Mouse (Mus musculus) stomach, postnatal 0 days (tissue): ENCODE measurements around the gene Ell3. TPM values are rescaled to one million over a fixed set of nuclear protein-coding genes. Genes with fewer than 3 reads are reported as not detected.
"Not testable (repeated sequence)": the region's sequence is repeated elsewhere in the genome, so short reads cannot be mapped to it uniquely, and the experiment has no call there.

Experiments
- ATAC-seq: fragments of 200-750 bp; cut with Nextera tagmentation; 2 replicates; pipeline ENCODE4 v1.8.0; 2017; ENCODE audit not compliant: low FRiP score, low TSS enrichment
- DNase-seq: peaks from one replicate; pipeline ENCODE4 v3.0.0-alpha.2; 2016; ENCODE audit warnings: low spot score
- H3K27ac ChIP-seq: fragments of 300-500 bp; sonication (generic); replicated peaks from 2 replicates; pipeline ENCODE4 v1.5.1; 2014; ENCODE audit warnings: mild to moderate bottlenecking, control low read depth
- H3K27me3 ChIP-seq: fragments of 300-500 bp; sonication (generic); 2 replicates; pipeline ENCODE4 v1.6.1; 2014; ENCODE audit warnings: low read length; ENCODE audit not compliant: control insufficient read depth, insufficient read depth
- H3K36me3 ChIP-seq: fragments of 300-500 bp; sonication (generic); 2 replicates; pipeline ENCODE4 v1.6.1; 2014; ENCODE audit warnings: low read length, mixed read lengths; ENCODE audit not compliant: control insufficient read depth, insufficient read depth
- H3K4me1 ChIP-seq: fragments of 300-500 bp; sonication (generic); replicated peaks from 2 replicates; pipeline ENCODE4 v1.6.1; 2014; ENCODE audit warnings: antibody characterized with exemption; ENCODE audit not compliant: control insufficient read depth, insufficient read depth
- H3K4me2 ChIP-seq: fragments of 300-500 bp; sonication (generic); replicated peaks from 2 replicates; pipeline ENCODE4 v1.6.1; 2014; ENCODE audit warnings: low read depth, mild to moderate bottlenecking, control low read depth, moderate library complexity
- H3K4me3 ChIP-seq: fragments of 300-500 bp; sonication (generic); 2 replicates; pipeline ENCODE4 v1.5.1; 2014; ENCODE audit warnings: low read depth, low read length, control low read depth
- H3K9ac ChIP-seq: fragments of 300-500 bp; sonication (generic); 2 replicates; pipeline ENCODE4 v1.6.1; 2014; ENCODE audit warnings: mild to moderate bottlenecking, low read length, control low read depth, mixed read lengths
- H3K9me3 ChIP-seq: fragments of 300-500 bp; sonication (generic); 2 replicates; pipeline ENCODE4 v1.6.1; 2016; ENCODE audit warnings: low read length; ENCODE audit not compliant: control insufficient read depth
- CTCF ChIP-seq: IDR thresholded peaks from 2 replicates; pipeline ENCODE4 v1.5.1; 2016; ENCODE audit warnings: antibody characterized with exemption, low read depth, mild to moderate bottlenecking, moderate library complexity
- EP300 ChIP-seq: optimal IDR thresholded peaks from 2 replicates; pipeline ENCODE3; 2016; ENCODE audit warnings: antibody characterized with exemption
- WGBS: fragments of 180-500 bp; shearing (Covaris S2); extraction: QIAGEN DNeasy Blood & Tissue Kit; methylation state at CpG from one replicate; pipeline ENCODE4 v1.1.7; 2014; 5-methylcytosine and 5-hydroxymethylcytosine counted together
- polyA plus RNA-seq: library from polyadenylated mRNA; unstranded; fragments of >200 nt; fragmentation: Nextera tagmentation; extraction: Ambion mirVana; gene quantifications from 2 replicates; pipeline ENCODE4 v1.2.1, GENCODE M21; 2015

Gene Ell3
- polyA plus RNA-seq, 1 experiment from 2014 or later: 4.9 TPM

- H3K4me3 ChIP-seq: peak overlapping the region; percentile 57
- WGBS: 25% methylated on average over 8 of the region's 8 CpGs
- no peaks in the 10 kb centered on the region for H3K9me3 ChIP-seq
- H3K27me3 ChIP-seq: no peaks in the 10 kb centered on the region
- TF ChIP-seq CTCF (no peak), EP300 (no peak)
- no peaks in the 10 kb centered on the region for H3K36me3 ChIP-seq
- peak overlapping the region; percentile 51 for H3K4me2 ChIP-seq
- no peak for DNase-seq
- H3K9ac ChIP-seq: peak overlapping the region; percentile 77; the same call in 1 of the 2 replicates
- H3K4me1 ChIP-seq: no peaks in the 10 kb centered on the region
- no peak overlapping the region for H3K27ac ChIP-seq
- ATAC-seq: peak; percentile 33; the same call in 1 of the 2 replicates
These were observed 30.1 kb upstream of the Ell3 start for GRCm38 (mm10) chr2:121474180-121474535.

GRCm38 (mm10) chr2:121473301-121474179 is 29.5 kb upstream of the Ell3 start, which contains the start of gene Mfap1b:
TSS of gene Mfap1b (minus strand) at chr2:121474067.
- ATAC-seq (peak; percentile 92), DNase-seq (peak; percentile 81)
- not testable (repeated sequence) for H3K9me3 ChIP-seq, H3K4me1 ChIP-seq, H3K27me3 ChIP-seq, H3K36me3 ChIP-seq
- Histone ChIP-seq H3K9ac (peak within 1 kb of the TSS; percentile 77), H3K4me2 (peak within 1 kb of the TSS; percentile 51), H3K4me3 (peak within 1 kb of the TSS; percentile 57), H3K27ac (0 out of 2 replicates have a peak within 1 kb of the TSS, but pooled peaks have one; percentile 49)
- 5% methylated on average over 32 of the region's 41 CpGs for WGBS

- H3K4me1 ChIP-seq, H3K9ac ChIP-seq, H3K4me3 ChIP-seq, H3K36me3 ChIP-seq, H3K9me3 ChIP-seq, H3K4me2 ChIP-seq, DNase-seq, ATAC-seq, H3K27ac ChIP-seq, H3K27me3 ChIP-seq: not testable (repeated sequence)
- 92% methylated on average over 3 of the region's 3 CpGs for WGBS
These were observed 28.7 kb upstream of the Ell3 start for GRCm38 (mm10) chr2:121472783-121473182.

GRCm38 (mm10) chr2:121468982-121469381 is 24.9 kb upstream of the Ell3 start:
- not testable (repeated sequence) for H3K4me1 ChIP-seq, H3K4me3 ChIP-seq, H3K9ac ChIP-seq, H3K27me3 ChIP-seq, H3K27ac ChIP-seq, H3K36me3 ChIP-seq, H3K9me3 ChIP-seq, H3K4me2 ChIP-seq, DNase-seq
- whole genome bisulfite sequencing: 60% methylated on average over 1 of the region's 6 CpGs
- 0 out of 2 replicates have a peak, but pooled peaks have one; percentile 16 for ATAC-seq

- Histone ChIP-seq H3K9me3 (no peaks in the 10 kb centered on the region), H3K4me3 (no peak overlapping the region), H3K4me1 (no peaks in the 10 kb centered on the region), H3K27ac (no peak overlapping the region), H3K36me3 (no peaks in the 10 kb centered on the region; the same call in 1 of the 2 replicates), H3K4me2 (no peak overlapping the region), H3K9ac (no peak overlapping the region), H3K27me3 (no peaks in the 10 kb centered on the region)
- WGBS: 43% methylated on average over 2 of the region's 2 CpGs
- TF ChIP-seq CTCF (no peak), EP300 (no peak)
- no peak for DNase-seq
- ATAC-seq: no peak
These were observed 16.0 kb upstream of the Ell3 start for GRCm38 (mm10) chr2:121460071-121460470.
